Mouse (Mus musculus) stomach, embryonic 16.5 days (tissue): ENCODE data around the gene Pja2. TPM values are rescaled to one million over a fixed set of nuclear protein-coding genes. Genes with fewer than 3 reads are reported as not detected.
"Not testable (repeated sequence)": the region's sequence is repeated elsewhere in the genome, so short reads cannot be mapped to it uniquely, and the experiment has no call there.

Experiments used
- ATAC-seq: fragments of 200-750 bp; cut with Nextera tagmentation; 2 replicates; pipeline ENCODE4 v1.8.0; 2017; ENCODE audit warnings: moderate number of reproducible peaks, moderate TSS enrichment; ENCODE audit not compliant: insufficient read depth, low FRiP score
- H3K27ac ChIP-seq: fragments of 300-500 bp; sonication (generic); 2 replicates; pipeline ENCODE4 v1.5.1; 2014; ENCODE audit warnings: low read length
- H3K27me3 ChIP-seq: fragments of 300-500 bp; sonication (generic); 2 replicates; pipeline ENCODE4 v1.6.1; 2014; ENCODE audit warnings: low read length, control low read depth, mixed read lengths; ENCODE audit not compliant: control insufficient read depth, insufficient read depth
- H3K36me3 ChIP-seq: fragments of 300-500 bp; sonication (generic); 2 replicates; pipeline ENCODE4 v1.6.1; 2014; ENCODE audit warnings: low read length; ENCODE audit not compliant: control insufficient read depth, insufficient read depth
- H3K4me1 ChIP-seq: fragments of 300-500 bp; sonication (generic); 2 replicates; pipeline ENCODE4 v1.6.1; 2014; ENCODE audit warnings: low read length, control low read depth, mixed read lengths; ENCODE audit not compliant: control insufficient read depth, insufficient read depth
- H3K4me2 ChIP-seq: fragments of 300-500 bp; sonication (generic); 2 replicates; pipeline ENCODE4 v1.6.1; 2014; ENCODE audit warnings: low read depth, low read length, mixed read lengths
- H3K4me3 ChIP-seq: fragments of 300-500 bp; sonication (generic); replicated peaks from 2 replicates; pipeline ENCODE4 v1.5.1; 2014; ENCODE audit warnings: mild to moderate bottlenecking, low read length
- H3K9ac ChIP-seq: fragments of 300-500 bp; sonication (generic); 2 replicates; pipeline ENCODE4 v1.6.1; 2014; ENCODE audit warnings: low read length
- H3K9me3 ChIP-seq: fragments of 300-500 bp; sonication (generic); replicated peaks from 2 replicates; pipeline ENCODE4 v1.6.1; 2016; ENCODE audit warnings: low read length, control low read depth; ENCODE audit not compliant: control insufficient read depth
- WGBS: fragments of 180-500 bp; shearing (Covaris S2); extraction: QIAGEN DNeasy Blood & Tissue Kit; methylation state at CpG from one replicate; pipeline ENCODE4 v1.1.7; 2014; 5-methylcytosine and 5-hydroxymethylcytosine counted together
- polyA plus RNA-seq: library from polyadenylated mRNA; unstranded; fragments of >200 nt; fragmentation: Nextera tagmentation; extraction: Ambion mirVana; gene quantifications from 2 replicates; pipeline ENCODE4 v1.2.1, GENCODE M21; 2015

Gene Pja2
- polyA plus RNA-seq, 1 experiment from 2014 or later, result 77.2 TPM

DNA sequence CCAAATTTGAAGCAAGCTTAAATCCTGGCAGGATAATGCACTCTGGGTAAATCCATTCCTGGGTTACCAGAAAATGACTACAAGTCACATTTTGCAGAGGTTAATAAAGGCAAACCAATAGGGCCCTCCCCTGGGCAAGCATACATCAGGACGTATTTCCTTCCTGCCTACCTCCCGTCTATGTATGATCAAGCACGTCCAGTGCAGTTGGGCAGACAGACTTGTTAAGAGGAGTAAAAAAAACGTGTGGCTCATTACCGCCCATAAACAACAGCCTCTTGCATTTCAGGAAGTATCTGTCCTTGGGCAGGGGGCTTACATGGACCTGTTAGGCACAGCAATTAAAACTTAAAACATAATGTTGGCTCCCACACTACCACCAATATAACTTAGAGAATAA, 8.0 kb upstream of the Pja2 start:
- ATAC-seq, result no peak
- Histone ChIP-seq H3K4me3 (no peak overlapping the region), H3K4me2 (no peak overlapping the region), H3K36me3 (no peaks in the 10 kb centered on the region), H3K4me1 (no peaks in the 10 kb centered on the region), H3K27me3 (no peaks in the 10 kb centered on the region), H3K9ac (no peak overlapping the region), H3K9me3 (no peaks in the 10 kb centered on the region), H3K27ac (no peak overlapping the region)
- 45% methylated on average over 5 of the region's 5 CpGs for WGBS

- 83% methylated on average over 4 of the region's 4 CpGs for WGBS
- Histone ChIP-seq H3K36me3 (no peaks in the 10 kb centered on the region), H3K4me3 (no peak overlapping the region), H3K27ac (no peak overlapping the region), H3K9me3 (no peaks in the 10 kb centered on the region), H3K27me3 (no peaks in the 10 kb centered on the region), H3K4me2 (no peak overlapping the region), H3K4me1 (peaks cover 4% of the 10 kb centered on the region), H3K9ac (no peak overlapping the region)
- ATAC-seq, result no peak
Observed at GRCm38 (mm10) chr17:64337220-64337619, 5.5 kb upstream of the Pja2 start.

DNA sequence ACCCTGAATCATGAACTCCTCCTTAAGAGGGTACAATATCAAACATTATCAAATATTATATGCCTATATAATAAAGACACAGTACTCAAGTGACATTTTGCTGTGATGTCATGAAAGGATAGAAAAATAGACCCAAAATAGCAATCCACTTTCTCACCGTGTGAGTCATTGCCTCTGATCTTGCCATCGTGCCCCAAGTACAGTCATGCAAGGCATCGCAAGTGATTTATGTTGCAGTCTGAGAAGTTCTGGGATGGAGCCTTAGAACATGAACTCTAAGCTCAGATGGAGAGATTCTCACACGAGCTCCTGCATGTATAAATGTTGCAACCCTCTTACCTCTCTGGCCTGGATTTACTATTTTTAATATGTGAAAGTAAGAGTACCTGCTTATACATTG, 2.2 kb upstream of the Pja2 start:
- 75% methylated on average over 4 of the region's 4 CpGs for WGBS
- no peak for ATAC-seq
- Histone ChIP-seq H3K9me3 (no peaks in the 10 kb centered on the region), H3K27me3 (no peaks in the 10 kb centered on the region), H3K4me1 (peaks cover 7% of the 10 kb centered on the region), H3K27ac (no peak overlapping the region), H3K4me3 (no peak overlapping the region), H3K9ac (no peak overlapping the region), H3K36me3 (no peaks in the 10 kb centered on the region), H3K4me2 (no peak overlapping the region)

- WGBS, result 15% methylated on average over 5 of the region's 5 CpGs
- H3K27ac ChIP-seq, result peak overlapping the region; percentile 79
- H3K4me3 ChIP-seq, result peak overlapping the region; percentile 68
- H3K9ac ChIP-seq, result peak overlapping the region; percentile 77
- peaks cover 1% of the 10 kb centered on the region; the same call in 1 of the 2 replicates for H3K36me3 ChIP-seq
- H3K4me1 ChIP-seq, result peaks cover 7% of the 10 kb centered on the region
- H3K27me3 ChIP-seq, result no peaks in the 10 kb centered on the region
- H3K9me3 ChIP-seq, result no peaks in the 10 kb centered on the region
- no peak for ATAC-seq
- H3K4me2 ChIP-seq, result peak overlapping the region; percentile 92
Observed at GRCm38 (mm10) chr17:64332770-64333096, 1.0 kb upstream of the Pja2 start.

DNA sequence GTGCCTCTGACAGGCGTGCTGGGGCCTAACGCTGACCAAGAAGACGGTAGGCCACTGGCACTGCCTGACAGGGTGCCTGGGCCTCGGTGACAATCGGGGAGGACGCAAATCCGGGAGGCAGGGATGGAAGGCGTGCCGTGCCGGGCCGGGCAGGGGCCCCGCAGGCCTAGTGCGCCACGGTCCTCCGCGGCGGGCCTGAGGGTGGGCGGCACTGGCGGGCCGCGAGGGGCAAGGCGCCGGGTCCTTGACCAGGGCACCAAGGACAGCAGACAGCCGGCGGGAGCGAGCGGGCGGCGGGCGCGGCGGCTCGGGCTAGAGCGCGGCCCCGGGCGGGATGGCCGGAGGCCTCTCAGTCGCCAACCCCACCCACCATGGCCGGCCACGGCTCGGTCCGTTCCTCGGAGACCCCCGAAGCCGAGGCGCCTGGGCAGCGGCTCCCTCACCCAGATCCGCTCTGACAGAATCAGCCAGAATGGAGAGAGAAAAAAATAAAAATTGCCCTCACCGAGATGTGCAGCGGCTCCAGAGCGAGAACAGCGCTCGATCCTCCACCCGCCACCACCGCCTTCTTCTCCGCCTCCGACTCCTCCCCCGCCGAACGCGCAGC, 322 bp downstream of the Pja2 start:
- Histone ChIP-seq H3K36me3 (peaks cover 3% of the 10 kb centered on the region; the same call in 1 of the 2 replicates), H3K9me3 (no peaks in the 10 kb centered on the region), H3K27ac (peak overlapping the region; percentile 97), H3K4me2 (peak overlapping the region; percentile 57), H3K9ac (peak overlapping the region; percentile 99), H3K27me3 (no peaks in the 10 kb centered on the region), H3K4me1 (peaks cover 7% of the 10 kb centered on the region), H3K4me3 (peak overlapping the region; percentile 99)
- peak; percentile 16; the same call in 1 of the 2 replicates for ATAC-seq
- WGBS, result under 1% methylated on average over 48 of the region's 62 CpGs

DNA sequence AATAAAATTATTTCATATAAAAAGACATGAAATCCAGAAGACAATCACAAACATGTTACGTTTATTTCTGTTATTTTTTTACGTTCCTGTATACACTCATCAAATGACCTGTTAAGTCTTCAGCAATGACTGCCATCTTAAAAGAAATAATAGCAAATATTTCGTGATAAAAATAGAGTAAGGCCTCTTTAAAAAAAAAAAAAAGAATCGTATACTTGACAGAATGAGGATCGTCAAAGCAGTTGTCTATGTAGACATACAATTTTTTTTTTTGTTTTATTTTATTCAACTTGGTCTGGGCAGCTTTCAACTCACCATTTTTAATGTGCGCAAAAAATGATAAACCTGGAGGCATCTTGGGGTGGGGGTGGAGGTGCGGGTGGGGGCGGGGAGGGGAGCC, 831 bp downstream of the Pja2 start:
- H3K9me3 ChIP-seq, result no peaks in the 10 kb centered on the region
- WGBS, result 16% methylated on average over 8 of the region's 8 CpGs
- H3K36me3 ChIP-seq, result peaks cover 3% of the 10 kb centered on the region; the same call in 1 of the 2 replicates
- H3K27me3 ChIP-seq, result no peaks in the 10 kb centered on the region
- peak overlapping the region; percentile 99 for H3K9ac ChIP-seq
- peak overlapping the region; percentile 99 for H3K4me3 ChIP-seq
- peaks cover 7% of the 10 kb centered on the region for H3K4me1 ChIP-seq
- H3K27ac ChIP-seq, result peak overlapping the region; percentile 97
- no peak for ATAC-seq
- peak overlapping the region; percentile 57 for H3K4me2 ChIP-seq

- no peak overlapping the region for H3K9ac ChIP-seq
- no peak for ATAC-seq
- no peaks in the 10 kb centered on the region for H3K9me3 ChIP-seq
Observed at GRCm38 (mm10) chr17:64324556-64324955, 7.2 kb downstream of the Pja2 start.

DNA sequence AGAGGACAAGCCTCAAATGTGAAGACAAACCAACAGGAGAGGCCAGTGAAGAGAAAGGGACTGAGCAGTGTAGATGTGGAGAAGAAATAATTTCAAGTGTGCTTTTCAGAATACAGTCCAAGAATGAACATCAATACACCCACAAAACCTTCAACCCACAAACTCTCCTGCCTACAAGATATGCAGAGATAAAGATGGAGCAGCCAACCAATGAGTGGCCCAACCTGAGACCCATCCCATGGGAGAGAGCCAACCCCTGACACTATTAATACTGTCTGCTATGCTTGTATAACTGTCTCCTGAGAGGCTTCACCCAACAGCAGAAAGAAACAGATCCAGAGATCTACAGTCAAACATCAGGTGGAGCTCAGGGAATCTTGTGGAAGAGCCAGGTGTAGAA, 16.3 kb downstream of the Pja2 start:
- no peak for ATAC-seq
- Histone ChIP-seq H3K27ac (no peak overlapping the region), H3K9ac (no peak overlapping the region), H3K4me1 (no peaks in the 10 kb centered on the region; the same call in 1 of the 2 replicates), H3K9me3 (no peaks in the 10 kb centered on the region), H3K4me2 (no peak overlapping the region), H3K4me3 (no peak overlapping the region), H3K27me3 (no peaks in the 10 kb centered on the region), H3K36me3 (peaks cover 6% of the 10 kb centered on the region; the same call in 1 of the 2 replicates)

More at GRCm38 (mm10) chr17:64324556-64324955, 7.2 kb downstream of the Pja2 start:
- WGBS, result 72% methylated on average over 2 of the region's 2 CpGs
- no peak overlapping the region for H3K27ac ChIP-seq
- H3K4me3 ChIP-seq, result no peak overlapping the region
- no peaks in the 10 kb centered on the region for H3K27me3 ChIP-seq
- H3K4me1 ChIP-seq, result no peaks in the 10 kb centered on the region
- no peak overlapping the region for H3K4me2 ChIP-seq
- peaks cover 3% of the 10 kb centered on the region; the same call in 1 of the 2 replicates for H3K36me3 ChIP-seq

GRCm38 (mm10) chr17:64314523-64314922, 17.2 kb downstream of the Pja2 start:
- H3K4me1 ChIP-seq, H3K4me3 ChIP-seq, H3K9ac ChIP-seq, H3K27me3 ChIP-seq, H3K9me3 ChIP-seq, H3K27ac ChIP-seq, H3K4me2 ChIP-seq, ATAC-seq, H3K36me3 ChIP-seq: not testable (repeated sequence)
- 65% methylated on average over 1 of the region's 1 CpGs for WGBS
